Mouse (Mus musculus): ENCODE data around the gene Map3k20. TPM values are rescaled to one million over a fixed set of nuclear protein-coding genes. Genes with fewer than 3 reads are reported as not detected.
A peak's percentile ranks its signal among the peaks of the same experiment; 100 is the strongest.

Gene Map3k20
- total RNA-seq, 2 experiments from 2014 or later, result 9.8 to 10.8 TPM

GRCm38 (mm10) chr2:72305738-72306137 is 20.3 kb downstream of the Map3k20 start:
- Histone ChIP-seq H3K27ac (no peak overlapping the region), H3K4me3 (no peak overlapping the region)
- intact Hi-C loops (cut with DNase I), result no loop called here
- DNase-seq (ENCODE audit: extremely low spot score in 1 of 2, low spot score in 2 of 2), result no peak
- no peak for TF ChIP-seq CTCF (IDR thresholded peaks at IDR 0.05)

- intact Hi-C loops (cut with DNase I), result no loop called here
- DNase-seq (ENCODE audit: extremely low spot score in 1 of 2, low spot score in 2 of 2), result no peak
- H3K4me3 ChIP-seq, result no peak overlapping the region
- H3K27ac ChIP-seq, result no peak overlapping the region
- no peak for TF ChIP-seq CTCF (IDR thresholded peaks at IDR 0.05)
These were observed 22.9 kb downstream of the Map3k20 start for GRCm38 (mm10) chr2:72308351-72308750.

- no peak overlapping the region for H3K4me3 ChIP-seq
- no peak for DNase-seq (ENCODE audit: extremely low spot score in 1 of 2, low spot score in 2 of 2)
- no peak for TF ChIP-seq CTCF (IDR thresholded peaks at IDR 0.05)
- no peak overlapping the region for H3K27ac ChIP-seq
- intact Hi-C loops (cut with DNase I), result no loop called here
These were observed 23.5 kb downstream of the Map3k20 start for GRCm38 (mm10) chr2:72308981-72309380.

- intact Hi-C loops (cut with DNase I), result no loop called here
- no peak overlapping the region for H3K27ac ChIP-seq
- H3K4me3 ChIP-seq, result no peak overlapping the region
- DNase-seq (ENCODE audit: extremely low spot score in 1 of 2, low spot score in 2 of 2), result no peak
- TF ChIP-seq CTCF (IDR thresholded peaks at IDR 0.05), result no peak
These were observed 26.0 kb downstream of the Map3k20 start for GRCm38 (mm10) chr2:72311486-72311885.

- Histone ChIP-seq H3K4me3 (no peak overlapping the region), H3K27ac (no peak overlapping the region)
- intact Hi-C loops (cut with DNase I), result no loop called here
- DNase-seq (ENCODE audit: extremely low spot score in 1 of 2, low spot score in 2 of 2), result no peak
- TF ChIP-seq CTCF (IDR thresholded peaks at IDR 0.05), result no peak
These were observed 27.9 kb downstream of the Map3k20 start for GRCm38 (mm10) chr2:72313312-72313711.

- TF ChIP-seq CTCF (IDR thresholded peaks at IDR 0.05), result no peak
- no peak overlapping the region for H3K4me3 ChIP-seq
- intact Hi-C loops (cut with DNase I), result no loop called here
- no peak overlapping the region for H3K27ac ChIP-seq
- no peak for DNase-seq (ENCODE audit: extremely low spot score in 1 of 2, low spot score in 2 of 2)
These were observed 33.0 kb downstream of the Map3k20 start for GRCm38 (mm10) chr2:72318421-72318820.

- DNase-seq (ENCODE audit: extremely low spot score in 1 of 2, low spot score in 2 of 2), result no peak
- intact Hi-C loops (cut with DNase I), result no loop called here
- H3K27ac ChIP-seq, result no peak overlapping the region
- no peak for TF ChIP-seq CTCF (IDR thresholded peaks at IDR 0.05)
- no peak overlapping the region for H3K4me3 ChIP-seq
These were observed 33.8 kb downstream of the Map3k20 start for GRCm38 (mm10) chr2:72319028-72319798.

GRCm38 (mm10) chr2:72320661-72321060 is 35.2 kb downstream of the Map3k20 start:
- DNase-seq (ENCODE audit: extremely low spot score in 1 of 2, low spot score in 2 of 2), result no peak
- H3K27ac ChIP-seq, result no peak overlapping the region
- no peak overlapping the region for H3K4me3 ChIP-seq
- no peak for TF ChIP-seq CTCF (IDR thresholded peaks at IDR 0.05)
- intact Hi-C loops (cut with DNase I), result no loop called here

GRCm38 (mm10) chr2:72321591-72321990 is 36.2 kb downstream of the Map3k20 start:
- Histone ChIP-seq H3K27ac (no peak overlapping the region), H3K4me3 (no peak overlapping the region)
- no peak for DNase-seq (ENCODE audit: extremely low spot score in 1 of 2, low spot score in 2 of 2)
- TF ChIP-seq CTCF (IDR thresholded peaks at IDR 0.05), result no peak
- intact Hi-C loops (cut with DNase I), result no loop called here

- intact Hi-C loops (cut with DNase I), result no loop called here
- H3K27ac ChIP-seq, result no peak overlapping the region
- DNase-seq (ENCODE audit: extremely low spot score in 1 of 2, low spot score in 2 of 2), result no peak
- TF ChIP-seq CTCF (IDR thresholded peaks at IDR 0.05), result no peak
- H3K4me3 ChIP-seq, result no peak overlapping the region
These were observed 37.4 kb downstream of the Map3k20 start for GRCm38 (mm10) chr2:72322681-72323353.

- Histone ChIP-seq H3K27ac (no peak overlapping the region), H3K4me3 (no peak overlapping the region)
- DNase-seq (ENCODE audit: extremely low spot score in 1 of 2, low spot score in 2 of 2), result no peak
- no peak for TF ChIP-seq CTCF (IDR thresholded peaks at IDR 0.05)
- intact Hi-C loops (cut with DNase I), result no loop called here
These were observed 39.0 kb downstream of the Map3k20 start for GRCm38 (mm10) chr2:72324436-72324835.

GRCm38 (mm10) chr2:72326491-72326890 is 41.1 kb downstream of the Map3k20 start:
- no peak overlapping the region for H3K27ac ChIP-seq
- intact Hi-C loops (cut with DNase I), result no loop called here
- TF ChIP-seq CTCF (IDR thresholded peaks at IDR 0.05), result peak; percentile 39
- H3K4me3 ChIP-seq, result no peak overlapping the region
- no peak for DNase-seq (ENCODE audit: extremely low spot score in 1 of 2, low spot score in 2 of 2)

- no peak for DNase-seq (ENCODE audit: extremely low spot score in 1 of 2, low spot score in 2 of 2)
- TF ChIP-seq CTCF (IDR thresholded peaks at IDR 0.05), result no peak
- intact Hi-C loops (cut with DNase I), result no loop called here
- H3K27ac ChIP-seq, result no peak overlapping the region
- H3K4me3 ChIP-seq, result no peak overlapping the region
These were observed 43.0 kb downstream of the Map3k20 start for GRCm38 (mm10) chr2:72328435-72328834.
